Mouse (Mus musculus): ENCODE data around the gene Vip. TPM values are rescaled to one million over a fixed set of nuclear protein-coding genes. Genes with fewer than 3 reads are reported as not detected.

Vip gene
- polyA plus RNA-seq (2014; fragmentation: Illumina TruSeq; extraction: RNeasy Lipid Tissue Mini Kit (QIAGEN cat#74804); ENCODE audit: low read depth, low replicate concordance): 2.9 TPM

GRCm38 (mm10) chr10:5639112-5639511, at the start of gene Vip:
Gene Vip (plus strand): TSS chr10:5639218.

DNA sequence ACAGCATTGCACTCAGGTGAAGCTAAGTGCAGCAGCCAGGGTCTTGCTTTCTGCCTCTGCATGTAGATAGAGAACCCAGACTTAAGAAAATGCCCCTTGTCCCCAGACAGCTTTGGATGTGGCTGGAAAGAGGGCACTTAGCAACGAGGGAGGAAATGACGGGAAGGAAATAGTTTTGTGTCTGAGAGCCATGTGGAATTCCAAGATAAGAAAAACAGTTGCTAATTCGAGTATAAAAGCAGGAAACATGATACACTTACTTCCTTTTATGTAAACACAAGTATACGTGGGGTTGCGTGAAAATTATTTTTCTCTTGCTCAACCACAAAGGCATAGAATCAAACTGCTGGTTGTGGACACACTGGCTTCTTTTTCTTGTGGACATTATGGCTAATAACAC, 45.6 kb upstream of the Vip start, which contains the start of gene Myct1:
Gene Myct1 (plus strand): TSS at position 312 of the 400 bp plus-strand sequence.

Other genes starting within 250 kb of the Vip start
- 61.3 TPM for gene Syne1, start 87.7 kb upstream of the Vip start, polyA plus RNA-seq (2014; fragmentation: Illumina TruSeq; extraction: RNeasy Lipid Tissue Mini Kit (QIAGEN cat#74804); ENCODE audit: low read depth, low replicate concordance)
- 3.7 TPM for gene Myct1, start 45.4 kb upstream of the Vip start, polyA plus RNA-seq (2014; fragmentation: Illumina TruSeq; extraction: RNeasy Lipid Tissue Mini Kit (QIAGEN cat#74804); ENCODE audit: low read depth, low replicate concordance)
- gene Fbxo5, start 166.4 kb downstream of the Vip start, polyA plus RNA-seq (2014; fragmentation: Illumina TruSeq; extraction: RNeasy Lipid Tissue Mini Kit (QIAGEN cat#74804); ENCODE audit: low read depth, low replicate concordance): 3.7 TPM
- gene Mtrf1l, start 184.7 kb downstream of the Vip start, polyA plus RNA-seq (2014; fragmentation: Illumina TruSeq; extraction: RNeasy Lipid Tissue Mini Kit (QIAGEN cat#74804); ENCODE audit: low read depth, low replicate concordance): 10.0 TPM